Mouse (Mus musculus) liver, embryonic 14.5 days (tissue): ENCODE measurements around the gene Myh7b. TPM values are rescaled to one million over a fixed set of nuclear protein-coding genes. Genes with fewer than 3 reads are reported as not detected.

Experiments
- ATAC-seq: fragments of 200-750 bp; cut with Nextera tagmentation; 2 replicates; pipeline ENCODE4 v1.8.0; 2017; ENCODE audit warnings: moderate number of reproducible peaks, mild to moderate bottlenecking, moderate library complexity; ENCODE audit not compliant: insufficient read depth
- DNase-seq, 3 experiments: peaks; one replicate each; pipeline ENCODE4 v3.0.0-alpha.2; 2012 to 2013; ENCODE audit warnings: low read depth in 3 of 3, low spot score in 3 of 3
- H3K27ac ChIP-seq: fragments of 300-500 bp; sonication (generic); 2 replicates; pipeline ENCODE4 v1.5.1; 2014; ENCODE audit warnings: moderate library complexity, mild to moderate bottlenecking, control low read depth, inconsistent platforms
- H3K27me3 ChIP-seq: fragments of 300-500 bp; sonication (generic); 2 replicates; pipeline ENCODE4 v1.6.1; 2014; ENCODE audit warnings: mild to moderate bottlenecking, low read length, moderate library complexity; ENCODE audit not compliant: control insufficient read depth, insufficient read depth
- H3K36me3 ChIP-seq: fragments of 300-500 bp; sonication (generic); replicated peaks from 2 replicates; pipeline ENCODE4 v1.6.1; 2014; ENCODE audit warnings: low read depth; ENCODE audit not compliant: control insufficient read depth, insufficient read depth
- H3K4me1 ChIP-seq, 2 experiments: fragments of 200-500 bp in 1 of 2; fragments of 300-500 bp in 1 of 2; sonication (generic) in 1 of 2; replicated peaks; 2 replicates each; pipeline ENCODE4 v1.6.1; 2012 to 2014; ENCODE audit warnings: antibody characterized with exemption in 1 of 2, inconsistent platforms in 1 of 2, low read length in 1 of 2; ENCODE audit not compliant: control insufficient read depth in 2 of 2, insufficient read depth in 2 of 2
- H3K4me2 ChIP-seq: fragments of 300-500 bp; sonication (generic); 2 replicates; pipeline ENCODE4 v1.6.1; 2014; ENCODE audit warnings: low read depth, mild to moderate bottlenecking, control low read depth, moderate library complexity
- H3K4me3 ChIP-seq, 2 experiments: fragments of 200-500 bp in 1 of 2; fragments of 300-500 bp in 1 of 2; sonication (generic) in 1 of 2; 2 replicates each; pipeline ENCODE4 v1.5.1; 2012 to 2014; ENCODE audit warnings: low read depth in 2 of 2, low read length in 2 of 2, mild to moderate bottlenecking in 2 of 2, control low read depth in 1 of 2, inconsistent platforms in 1 of 2, moderate library complexity in 1 of 2; ENCODE audit not compliant: insufficient read depth in 1 of 2
- H3K9ac ChIP-seq: fragments of 300-500 bp; sonication (generic); replicated peaks from 2 replicates; pipeline ENCODE4 v1.6.1; 2014; ENCODE audit warnings: mild to moderate bottlenecking, control low read depth, moderate library complexity
- H3K9me3 ChIP-seq: fragments of 300-500 bp; sonication (generic); 2 replicates; pipeline ENCODE4 v1.6.1; 2016; ENCODE audit warnings: low read length, mixed read lengths; ENCODE audit not compliant: control insufficient read depth
- CTCF ChIP-seq: IDR thresholded peaks from 2 replicates; pipeline ENCODE4 v1.5.1; 2016; ENCODE audit warnings: antibody characterized with exemption, low read depth, control low read depth
- EP300 ChIP-seq: IDR thresholded peaks from 2 replicates; pipeline ENCODE4 v1.6.1; 2016; ENCODE audit warnings: antibody characterized with exemption, low read depth
- WGBS: fragments of 180-500 bp; shearing (Covaris S2); extraction: QIAGEN DNeasy Blood & Tissue Kit; methylation state at CpG from one replicate; pipeline ENCODE4 v1.1.7; 2014; ENCODE audit not compliant: insufficient replicate concordance; 5-methylcytosine and 5-hydroxymethylcytosine counted together
- polyA plus RNA-seq, 2 experiments: library from polyadenylated mRNA; depleted of rRNA in 1 of 2; stranded (reverse) in 1 of 2; unstranded in 1 of 2; fragments of >200 nt; fragmentation: Nextera tagmentation in 1 of 2; extraction: Ambion mirVana in 1 of 2; gene quantifications; 2 replicates each; pipeline versions ENCODE4 v1.2.1 to v1.2.3; 2012 to 2014

Myh7b gene
- polyA plus RNA-seq, 2 experiments = 1.6 to 3.0 TPM

GRCm38 (mm10) chr2:155619817-155620216 is 8.8 kb downstream of the Myh7b start:
- WGBS = 16% methylated on average over 8 of the region's 8 CpGs
- no peaks in the 10 kb centered on the region for H3K27me3 ChIP-seq

GRCm38 (mm10) chr2:155622606-155623005 is 11.6 kb downstream of the Myh7b start:
- ATAC-seq = no peak
- 22% methylated on average over 11 of the region's 11 CpGs for WGBS
- H3K27ac ChIP-seq = no peak overlapping the region

More at GRCm38 (mm10) chr2:155619817-155620216, 8.8 kb downstream of the Myh7b start:
- H3K4me3 ChIP-seq = no peak overlapping the region
- H3K9me3 ChIP-seq = no peaks in the 10 kb centered on the region
- no peak overlapping the region for H3K4me2 ChIP-seq
- H3K9ac ChIP-seq = no peak overlapping the region
- peak; percentile 98 for TF ChIP-seq CTCF
- no peak for TF ChIP-seq EP300
- H3K36me3 ChIP-seq = no peaks in the 10 kb centered on the region
- peak; percentile 73 for ATAC-seq
- H3K4me1 ChIP-seq = peaks cover 36 to 37% of the 10 kb centered on the region in 2 experiments
- peak; percentile 57 to 75 (median 59) for DNase-seq
- H3K27ac ChIP-seq = peak overlapping the region; percentile 14; the same call in 1 of the 2 replicates

GRCm38 (mm10) chr2:155623996-155624395 is 13.0 kb downstream of the Myh7b start:
- H3K4me1 ChIP-seq = peaks cover 7 to 10% of the 10 kb centered on the region in 2 experiments
- ATAC-seq (no peak), DNase-seq (no peak)
- no peaks in the 10 kb centered on the region for H3K36me3 ChIP-seq
- no peak for TF ChIP-seq CTCF
- TF ChIP-seq EP300 = no peak
- H3K9ac ChIP-seq = no peak overlapping the region
- H3K27ac ChIP-seq = no peak overlapping the region
- no peak overlapping the region for H3K4me3 ChIP-seq
- H3K9me3 ChIP-seq = no peaks in the 10 kb centered on the region
- no peak overlapping the region for H3K4me2 ChIP-seq
- H3K27me3 ChIP-seq = peaks cover 20% of the 10 kb centered on the region
- 64% methylated on average over 6 of the region's 6 CpGs for WGBS

More at GRCm38 (mm10) chr2:155622606-155623005, 11.6 kb downstream of the Myh7b start:
- Histone ChIP-seq H3K4me3 (no peak overlapping the region), H3K4me2 (no peak overlapping the region), H3K9ac (no peak overlapping the region), H3K4me1 (peaks cover 19% of the 10 kb centered on the region in 2 experiments), H3K27me3 (peaks cover 6% of the 10 kb centered on the region), H3K9me3 (no peaks in the 10 kb centered on the region), H3K36me3 (no peaks in the 10 kb centered on the region)
- DNase-seq = no peak
- peak; percentile 23; the same call in 1 of the 2 replicates for TF ChIP-seq CTCF
- no peak for TF ChIP-seq EP300

GRCm38 (mm10) chr2:155624730-155625129 is 13.7 kb downstream of the Myh7b start:
- no peaks in the 10 kb centered on the region for H3K36me3 ChIP-seq
- no peak overlapping the region for H3K4me3 ChIP-seq
- H3K4me2 ChIP-seq = no peak overlapping the region
- no peak overlapping the region for H3K27ac ChIP-seq
- peaks cover under 1 to 3% of the 10 kb centered on the region in 2 experiments; a peak in 2 of 4 replicates for H3K4me1 ChIP-seq
- H3K9ac ChIP-seq = no peak overlapping the region
- peak; percentile 36; the same call in 1 of the 2 replicates for ATAC-seq
- H3K9me3 ChIP-seq = no peaks in the 10 kb centered on the region
- TF ChIP-seq CTCF = peak; percentile 92
- no peak for TF ChIP-seq EP300
- peaks cover 27% of the 10 kb centered on the region for H3K27me3 ChIP-seq
- DNase-seq = peak; percentile 59 to 75 (median 60)
- WGBS = 21% methylated on average over 10 of the region's 10 CpGs

GRCm38 (mm10) chr2:155626277-155626676 is 15.3 kb downstream of the Myh7b start:
- no peak for TF ChIP-seq CTCF
- TF ChIP-seq EP300 = no peak
- no peak overlapping the region for H3K4me2 ChIP-seq
- no peaks in the 10 kb centered on the region for H3K9me3 ChIP-seq
- no peak overlapping the region for H3K9ac ChIP-seq
- no peak overlapping the region for H3K27ac ChIP-seq
- WGBS = 43% methylated on average over 15 of the region's 15 CpGs
- H3K4me3 ChIP-seq = no peak overlapping the region
- no peaks in the 10 kb centered on the region for H3K36me3 ChIP-seq
- peaks cover 43% of the 10 kb centered on the region for H3K27me3 ChIP-seq
- no peak for DNase-seq
- peaks cover 0 to 3% of the 10 kb centered on the region in 2 experiments; a peak in 2 of 4 replicates for H3K4me1 ChIP-seq
- ATAC-seq = no peak
